Comparison of ENCODE assay signal across 8 mouse cellular contexts in the genomic region with DNA sequence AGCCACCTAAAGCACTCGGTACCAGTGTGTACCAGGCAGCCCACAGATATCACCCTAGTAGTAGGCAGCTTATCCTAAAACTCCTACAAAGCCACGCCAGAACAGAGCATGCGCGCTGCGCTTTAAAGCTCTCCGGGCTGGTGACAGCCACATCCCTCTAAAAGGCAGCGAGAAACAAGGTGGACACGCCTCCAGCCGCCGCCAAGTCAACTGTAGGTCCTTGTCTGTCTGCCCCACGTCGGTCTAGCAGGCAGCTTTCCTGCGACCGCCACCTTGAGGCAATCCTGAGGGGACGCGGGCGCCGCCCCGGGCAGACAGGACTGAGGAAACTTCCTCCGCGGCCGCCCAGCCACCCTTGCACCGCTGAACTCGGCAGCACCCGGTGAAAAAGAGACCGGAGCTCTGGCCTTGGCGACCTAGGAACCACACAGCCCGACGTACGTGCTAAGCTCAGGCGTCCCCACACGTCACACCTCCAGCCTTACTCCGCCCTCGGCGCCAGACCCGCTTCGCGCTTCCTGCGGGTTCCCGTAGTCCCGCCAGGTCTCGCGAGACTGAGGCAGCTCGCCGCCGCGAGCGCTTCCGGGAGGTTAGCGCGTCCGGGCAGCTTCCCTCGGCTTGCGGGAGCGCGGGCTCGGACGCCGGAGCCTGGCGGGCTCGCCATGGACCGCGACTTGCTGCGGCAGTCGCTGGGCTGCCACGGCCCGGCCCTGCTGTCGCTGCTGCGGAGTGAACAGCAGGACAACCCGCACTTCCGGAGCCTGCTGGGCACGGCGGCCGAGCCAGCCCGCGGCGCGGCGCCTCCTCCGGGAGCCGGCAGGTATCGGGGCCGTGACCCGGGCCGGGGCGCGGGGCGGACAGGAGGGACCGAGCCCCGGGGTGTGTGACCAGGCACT. TPM values are rescaled to one million over a fixed set of nuclear protein-coding genes. Genes with fewer than 3 reads are reported as not detected.
DNase-seq lines count a peak whose midpoint lies in the region; ATAC-seq lines count a peak whose summit lies in the region.

A gene (plus strand): TSS at position 216 of the 896 bp plus-strand sequence.

- 0 out of 2 replicates have a peak, but pooled peaks cover 3% of the 10 kb centered on the region for H3K36me3 ChIP-seq in hindbrain, embryonic 16.5 days (ENCODE audit: control insufficient read depth, insufficient read depth, low read length)
- peaks cover 18% of the 10 kb centered on the region for H3K36me3 ChIP-seq in macrophage (ENCODE audit: inconsistent target)

- peak; percentile 94 for DNase-seq in WW6 (ENCODE audit: low read depth, low spot score)
- peak; percentile 98 to 99 for DNase-seq in cerebellum, postnatal 4 days (ENCODE audit: low spot score in 2 of 2)
- peak; percentile 98 for DNase-seq in gastrocnemius, adult 18-20 months (ENCODE audit: low spot score)
- peak; percentile 98 to 99 for DNase-seq in left cerebral cortex, adult 18-20 months (ENCODE audit: low spot score in 2 of 2)
- peak; percentile 98 for DNase-seq in right cerebral cortex, adult 18-20 months
- DNase-seq in urinary bladder, postnatal 10 days (ENCODE audit: low spot score): peak; percentile 95

- peaks cover 8% of the 10 kb centered on the region for H3K4me1 ChIP-seq in hindbrain, embryonic 16.5 days (ENCODE audit: control insufficient read depth, insufficient read depth, low read depth, low read length)

- peak; percentile 99 for ATAC-seq in hindbrain, embryonic 16.5 days

- peak within 1 kb of the TSS; percentile 99 for H3K4me3 ChIP-seq in hindbrain, embryonic 16.5 days (ENCODE audit: low read length)
- peak within 1 kb of the TSS; percentile 75 for H3K4me3 ChIP-seq in macrophage (ENCODE audit: inconsistent target)

- H3K9me3 ChIP-seq in hindbrain, embryonic 16.5 days (ENCODE audit: control insufficient read depth, low read length): no peaks in the 10 kb centered on the region

- H3K79me2 ChIP-seq in macrophage (ENCODE audit: inconsistent target): peaks cover 35% of the 10 kb centered on the region

- H3K27me3 ChIP-seq in hindbrain, embryonic 16.5 days (replicated peaks; ENCODE audit: control insufficient read depth, insufficient read depth, low read length): no peaks in the 10 kb centered on the region

- peak within 1 kb of the TSS; percentile 77 for H3K4me2 ChIP-seq in hindbrain, embryonic 16.5 days (ENCODE audit: low read length)

- H3K9ac ChIP-seq in hindbrain, embryonic 16.5 days (ENCODE audit: low read depth, low read length): peak within 1 kb of the TSS; percentile 98

- peak within 1 kb of the TSS; percentile 100 for H3K27ac ChIP-seq in hindbrain, embryonic 16.5 days (ENCODE audit: low read depth, low read length)
- H3K27ac ChIP-seq in macrophage: peak within 1 kb of the TSS; percentile 65

- WGBS in hindbrain, embryonic 16.5 days: under 1% methylated on average over 87 of the region's 90 CpGs
- WGBS in macrophage (ENCODE audit: missing documents): under 1% methylated on average over 85 of the region's 90 CpGs

RNA-seq across cellular contexts. Expression of the gene that starts here (rescaled TPM):
- total RNA-seq in gastrocnemius, adult 18-20 months (2021): 1 to 10 TPM; 8.2 to 9.4 TPM
- 56.7 and 62.0 TPM in 2 replicates for polyA plus RNA-seq in hindbrain, embryonic 16.5 days (2015; fragmentation: Nextera tagmentation; extraction: Ambion mirVana)
- total RNA-seq in left cerebral cortex, adult 18-20 months (2021): 10 to 100 TPM; 66.9 to 84.5 TPM
- 100 to 1,000 TPM; 169 to 364 (median 283) TPM for total RNA-seq in macrophage (2018; cell fraction: chromatin; rRNA removed)
- 10 to 100 TPM; 11.6 to 33.3 (median 16.8) TPM for total RNA-seq in macrophage (2018; cell fraction: cytosol; rRNA removed)
- 100 to 1,000 TPM; 115 to 235 (median 160) TPM for total RNA-seq in macrophage (2018; cell fraction: nucleus; rRNA removed)
- 21.2 to 24.7 TPM (median 22.8 TPM) in 3 replicates for polyA plus RNA-seq in macrophage (2018)

Comparison
In these comparisons a context has a peak if more than half of its experiments do, and no peak if none do; other contexts are left out.
1. Peak in every context shown above with its lines: DNase-seq, ATAC-seq, H3K4me3 ChIP-seq and H3K27ac ChIP-seq.
2. RNA of the gene that starts here (total RNA-seq): 66.9 to 84.5 TPM in left cerebral cortex, adult 18-20 months; 8.2 to 9.4 TPM in gastrocnemius, adult 18-20 months; every median in the first group is over 4 times any median in the second.